Mouse (Mus musculus) ovary, postnatal 10 days (tissue): Measurements from ENCODE around the gene Vegfb.
A peak's percentile ranks its signal among the peaks of the same experiment; 100 is the strongest.

Experiments used
- DNase-seq: peaks from one replicate; pipeline ENCODE4 v3.0.0; 2022; ENCODE audit warnings: low spot score

The Vegfb gene

GRCm38 (mm10) chr19:6987061-6987903 is at the start of gene Vegfb:
Gene Vegfb (minus strand): TSS chr19:6987651.
- DNase-seq, result no peak

GRCm38 (mm10) chr19:7034006-7034405 is 46.6 kb upstream of the Vegfb start:
- no peak for DNase-seq

- no peak for DNase-seq
Observed at GRCm38 (mm10) chr19:7029531-7029930, 42.1 kb upstream of the Vegfb start.

GRCm38 (mm10) chr19:7020224-7020641 is 32.8 kb upstream of the Vegfb start:
- DNase-seq, result no peak

- no peak for DNase-seq
Observed at GRCm38 (mm10) chr19:7019191-7019590, 31.7 kb upstream of the Vegfb start, which contains the start of gene Fermt3. Gene Fermt3 (minus strand): TSS chr19:7019469.

- DNase-seq, result no peak
Observed at GRCm38 (mm10) chr19:7018546-7018945, 31.1 kb upstream of the Vegfb start.

- no peak for DNase-seq
Observed at GRCm38 (mm10) chr19:7017541-7018457, 30.3 kb upstream of the Vegfb start.

- DNase-seq, result no peak
Observed at GRCm38 (mm10) chr19:7014481-7015135, 27.2 kb upstream of the Vegfb start.

GRCm38 (mm10) chr19:7013984-7014383 is 26.5 kb upstream of the Vegfb start:
- no peak for DNase-seq

GRCm38 (mm10) chr19:7012426-7012825 is 25.0 kb upstream of the Vegfb start:
- no peak for DNase-seq

- no peak for DNase-seq
Observed at GRCm38 (mm10) chr19:7006892-7007593, 19.6 kb upstream of the Vegfb start.

- DNase-seq, result no peak
Observed at GRCm38 (mm10) chr19:6999360-7000063, 12.1 kb upstream of the Vegfb start.

- no peak for DNase-seq
Observed at GRCm38 (mm10) chr19:6997721-6998290, 10.4 kb upstream of the Vegfb start.

GRCm38 (mm10) chr19:6996006-6996405 is 8.6 kb upstream of the Vegfb start, which contains the start of the genes Nudt22 and Trpt1:
Gene Nudt22 (minus strand): TSS chr19:6996117.
Gene Trpt1 (plus strand): TSS chr19:6996131.
- peak; percentile 72 for DNase-seq

- DNase-seq, result no peak
Observed at GRCm38 (mm10) chr19:6995255-6995991, 8.0 kb upstream of the Vegfb start.

GRCm38 (mm10) chr19:6994489-6994888 is 7.0 kb upstream of the Vegfb start:
- no peak for DNase-seq

- no peak for DNase-seq
Observed at GRCm38 (mm10) chr19:6994002-6994401, 6.6 kb upstream of the Vegfb start.

- DNase-seq, result no peak
Observed at GRCm38 (mm10) chr19:6993011-6993770, 5.7 kb upstream of the Vegfb start.
